Mouse (Mus musculus) kidney, adult 2 months (tissue): ENCODE results near the gene Ulk4. TPM values are rescaled to one million over a fixed set of nuclear protein-coding genes. Genes with fewer than 3 reads are reported as not detected.

Source experiments
- DNase-seq: peaks from one replicate; pipeline ENCODE4 v3.0.0; 2021
- H3K27ac ChIP-seq: fragments of 200-500 bp; 2 replicates; pipeline ENCODE4 v1.5.1; 2012; ENCODE audit warnings: low read depth, low read length, control low read depth, inconsistent platforms; ENCODE audit not compliant: insufficient read depth
- H3K27me3 ChIP-seq: fragments of 200-500 bp; replicated peaks from 2 replicates; pipeline ENCODE4 v1.6.1; 2012; ENCODE audit warnings: mild to moderate bottlenecking, moderate library complexity, low read length, inconsistent platforms; ENCODE audit not compliant: control insufficient read depth, insufficient read depth
- H3K36me3 ChIP-seq: fragments of 200-500 bp; 2 replicates; pipeline ENCODE4 v1.6.1; 2012; ENCODE audit warnings: mild to moderate bottlenecking, moderate library complexity, low read length, inconsistent platforms; ENCODE audit not compliant: control insufficient read depth, insufficient read depth
- H3K4me1 ChIP-seq: fragments of 200-500 bp; 2 replicates; pipeline ENCODE4 v1.6.1; 2011; ENCODE audit warnings: low read length; ENCODE audit not compliant: control insufficient read depth, insufficient read depth
- H3K4me3 ChIP-seq: fragments of 200-500 bp; 2 replicates; pipeline ENCODE4 v1.5.1; 2011; ENCODE audit warnings: mild to moderate bottlenecking, low read depth, low read length, control low read depth; ENCODE audit not compliant: insufficient read depth
- CTCF ChIP-seq: fragments of 200-500 bp; conservative IDR thresholded peaks from 2 replicates; pipeline ENCODE4 v1.5.1; 2011; ENCODE audit warnings: low read depth, mild to moderate bottlenecking, control low read depth, low read length, moderate library complexity, mixed read lengths; ENCODE audit not compliant: insufficient read depth, insufficient read length
- POLR2A ChIP-seq: fragments of 200-500 bp; IDR thresholded peaks from one replicate; pipeline ENCODE4 v1.6.1; 2011; ENCODE audit warnings: low read depth, low read length, control low read depth
- WGBS: fragments of 180-500 bp; shearing (Covaris S2); methylation state at CpG from one replicate; pipeline ENCODE4 v1.1.7; 2018; 5-methylcytosine and 5-hydroxymethylcytosine counted together
- polyA plus RNA-seq: library from polyadenylated mRNA; depleted of rRNA; stranded (reverse); fragments of >200 nt; gene quantifications from 2 replicates; pipeline ENCODE4 v1.2.3, GENCODE M21; 2012

The Ulk4 gene
- polyA plus RNA-seq, 1 experiment, result 1.9 TPM

DNA sequence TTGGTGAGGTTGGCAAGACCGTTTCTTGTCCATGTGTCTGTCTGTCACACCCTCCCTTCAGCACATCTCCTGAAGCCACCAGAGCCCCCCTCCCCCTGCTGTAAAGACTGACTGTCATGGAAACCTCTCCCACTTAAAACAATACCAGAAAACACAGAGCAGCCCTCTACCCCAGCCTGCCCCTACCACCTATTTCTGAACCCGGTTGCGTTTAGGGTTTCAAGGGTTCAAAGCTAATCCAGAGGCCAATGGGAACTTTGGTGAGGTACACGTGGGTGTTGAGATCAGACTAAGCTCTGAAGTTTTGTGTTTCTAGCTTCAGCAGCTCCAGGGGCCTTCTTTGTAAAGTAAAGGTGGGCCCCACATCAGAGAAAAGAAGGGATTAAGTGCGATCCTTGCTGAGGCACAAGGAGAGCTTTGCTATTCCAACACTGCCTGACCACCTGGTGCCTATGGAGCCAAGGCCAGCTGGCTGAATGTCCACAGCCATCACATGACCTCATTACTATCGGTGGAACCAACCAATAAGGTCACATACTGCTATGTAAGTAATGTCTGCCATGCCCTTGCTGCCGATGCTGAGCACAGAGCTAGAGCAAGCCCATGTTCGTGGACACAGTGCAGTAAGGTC, 204.8 kb downstream of the Ulk4 start:
- Histone ChIP-seq H3K4me1 (no peaks in the 10 kb centered on the region; the same call in 1 of the 2 replicates), H3K27ac (no peak overlapping the region), H3K36me3 (no peaks in the 10 kb centered on the region), H3K4me3 (no peak overlapping the region), H3K27me3 (no peaks in the 10 kb centered on the region)
- DNase-seq, result no peak
- TF ChIP-seq POLR2A (no peak), CTCF (no peak)
- 76% methylated on average over 8 of the region's 8 CpGs for WGBS

DNA sequence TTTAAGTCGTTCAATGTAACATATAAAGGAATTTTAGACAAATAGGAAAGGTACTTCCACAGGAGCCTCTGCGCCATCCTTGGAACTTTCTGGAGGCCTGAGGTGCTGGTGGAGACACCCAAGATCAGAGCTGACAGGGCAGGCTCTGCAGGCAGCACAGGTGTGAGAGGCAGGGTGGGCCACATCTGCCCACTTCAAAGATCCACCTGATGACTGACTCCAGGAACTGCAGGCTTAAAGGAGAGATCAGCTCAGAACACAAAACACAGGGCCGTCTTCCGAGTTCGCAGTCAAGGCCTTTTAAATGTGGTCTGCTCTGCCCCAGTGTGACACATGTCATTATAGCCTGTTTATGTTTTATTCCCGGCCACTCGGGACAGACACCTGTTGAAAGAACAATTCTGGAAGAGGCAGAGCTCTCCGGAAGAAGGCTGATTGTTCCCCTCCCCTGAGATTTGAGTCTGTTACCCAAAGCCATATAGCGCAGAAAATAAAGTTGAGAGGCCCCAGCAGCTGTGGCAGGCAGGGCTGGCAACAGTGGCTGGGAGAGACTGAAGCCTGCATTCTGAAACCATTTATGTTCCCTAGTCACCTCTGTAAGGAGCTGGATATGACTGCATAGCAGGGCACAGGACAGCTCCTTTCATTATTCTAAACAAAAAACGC, 205.4 kb downstream of the Ulk4 start:
- Histone ChIP-seq H3K36me3 (no peaks in the 10 kb centered on the region), H3K27me3 (no peaks in the 10 kb centered on the region), H3K4me1 (no peaks in the 10 kb centered on the region; the same call in 1 of the 2 replicates), H3K27ac (no peak overlapping the region), H3K4me3 (no peak overlapping the region)
- 85% methylated on average over 10 of the region's 10 CpGs for WGBS
- DNase-seq, result no peak
- no peak for TF ChIP-seq POLR2A
- no peak for TF ChIP-seq CTCF

DNA sequence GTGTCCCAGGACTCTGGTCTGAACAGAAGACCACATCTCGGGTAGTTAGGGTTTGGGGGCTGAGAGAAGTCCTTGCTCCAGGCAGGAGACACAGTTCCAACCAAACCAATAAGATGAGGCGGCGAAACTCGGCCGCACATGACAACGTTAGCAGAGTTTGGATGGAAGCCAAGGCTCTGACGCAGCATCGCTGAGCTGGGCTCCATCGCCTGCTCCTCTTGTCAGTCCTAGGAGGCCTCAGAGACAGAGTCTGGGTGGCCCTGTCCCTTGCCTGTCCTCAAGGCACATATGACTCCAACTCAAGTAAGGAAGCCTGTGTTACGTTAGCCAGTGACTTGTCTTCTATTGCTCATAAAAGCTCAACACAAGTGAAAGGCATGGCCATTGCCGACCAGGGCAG, 205.9 kb downstream of the Ulk4 start:
- no peak overlapping the region for H3K27ac ChIP-seq
- no peaks in the 10 kb centered on the region; the same call in 1 of the 2 replicates for H3K4me1 ChIP-seq
- 86% methylated on average over 11 of the region's 11 CpGs for WGBS
- H3K4me3 ChIP-seq, result no peak overlapping the region
- TF ChIP-seq CTCF, result no peak
- H3K27me3 ChIP-seq, result no peaks in the 10 kb centered on the region
- H3K36me3 ChIP-seq, result no peaks in the 10 kb centered on the region
- DNase-seq, result no peak

DNA sequence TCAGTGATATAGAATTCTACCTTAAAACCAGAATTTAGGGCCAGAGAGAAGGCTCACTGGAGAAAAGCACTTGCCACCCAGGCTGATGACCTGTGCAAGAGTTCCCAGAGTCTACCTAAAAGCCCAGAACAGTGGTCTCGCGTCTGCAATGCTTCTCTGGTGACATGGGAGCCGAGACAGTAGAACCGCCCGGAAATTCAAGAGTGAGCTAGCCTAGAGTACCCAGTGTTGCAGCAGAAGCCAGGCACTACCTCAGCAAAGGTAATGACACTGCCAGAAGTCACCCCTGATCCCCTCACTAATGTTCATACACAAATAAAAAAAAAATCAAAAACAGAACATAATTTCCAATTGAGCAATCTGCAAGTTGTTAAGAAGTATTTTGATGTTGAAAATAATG, 208.9 kb downstream of the Ulk4 start:
- Histone ChIP-seq H3K27ac (no peak overlapping the region), H3K27me3 (no peaks in the 10 kb centered on the region), H3K4me1 (no peaks in the 10 kb centered on the region), H3K36me3 (no peaks in the 10 kb centered on the region), H3K4me3 (no peak overlapping the region)
- TF ChIP-seq CTCF (no peak), POLR2A (no peak)
- 88% methylated on average over 5 of the region's 5 CpGs for WGBS
- DNase-seq, result no peak

DNA sequence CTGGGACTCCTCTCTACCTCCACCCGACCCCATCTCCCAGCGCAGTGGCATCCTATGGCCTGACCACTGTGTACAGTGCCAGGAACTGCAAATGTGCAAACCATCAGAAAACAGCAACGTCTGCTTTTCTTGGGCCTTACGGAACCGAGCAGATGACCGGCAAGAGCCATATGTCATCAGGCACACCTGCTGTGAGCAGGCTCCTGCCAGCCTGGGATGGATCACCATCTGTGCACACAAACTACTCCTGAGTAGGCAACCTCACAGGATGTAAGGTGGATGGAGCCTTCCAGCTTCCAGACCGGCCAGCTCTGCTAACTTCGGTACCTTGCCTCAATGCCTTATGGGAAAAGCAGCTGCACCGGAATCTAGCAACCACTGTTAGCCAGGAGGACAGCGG, 210.0 kb downstream of the Ulk4 start:
- WGBS, result 90% methylated on average over 10 of the region's 10 CpGs
- no peak for DNase-seq
- no peaks in the 10 kb centered on the region for H3K27me3 ChIP-seq

DNA sequence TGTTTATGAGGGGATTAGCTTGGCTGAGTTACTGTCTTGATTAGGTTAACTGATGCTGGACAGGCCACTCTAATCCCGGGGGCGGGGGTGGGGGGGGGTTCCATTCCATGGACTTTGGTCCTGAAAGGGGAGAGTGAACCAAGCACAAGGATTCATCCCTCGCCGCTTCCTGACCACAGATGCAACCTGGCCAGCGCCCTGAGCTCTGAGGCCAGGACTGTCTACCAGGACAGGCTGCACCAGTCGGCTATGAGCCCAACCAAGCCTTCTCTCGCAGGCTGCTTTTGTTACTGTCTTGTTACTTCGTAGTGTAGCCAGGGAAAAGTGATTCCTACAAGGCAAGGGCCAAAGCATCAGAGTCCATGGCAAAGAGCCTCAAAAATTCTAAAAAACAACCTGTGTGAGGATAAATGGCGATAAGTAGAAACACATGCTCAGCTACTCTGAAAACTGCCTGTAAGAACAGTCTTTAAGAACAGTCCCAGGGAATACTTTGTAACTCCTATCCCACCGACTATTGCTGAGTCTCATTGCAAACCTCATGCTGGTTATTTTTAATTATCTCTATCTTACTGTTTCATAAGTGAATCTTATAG, 211.5 kb downstream of the Ulk4 start:
- no peak overlapping the region for H3K27ac ChIP-seq
- no peak overlapping the region for H3K4me3 ChIP-seq
- DNase-seq, result no peak
- H3K4me1 ChIP-seq, result no peaks in the 10 kb centered on the region
- TF ChIP-seq POLR2A, result no peak
- no peak for TF ChIP-seq CTCF
- H3K27me3 ChIP-seq, result no peaks in the 10 kb centered on the region
- WGBS, result 73% methylated on average over 10 of the region's 10 CpGs
- no peaks in the 10 kb centered on the region for H3K36me3 ChIP-seq

More for the DNA sequence above, 210.0 kb downstream of the Ulk4 start:
- Histone ChIP-seq H3K36me3 (no peaks in the 10 kb centered on the region), H3K4me3 (no peak overlapping the region), H3K27ac (no peak overlapping the region), H3K4me1 (no peaks in the 10 kb centered on the region)
- TF ChIP-seq POLR2A (no peak), CTCF (no peak)

DNA sequence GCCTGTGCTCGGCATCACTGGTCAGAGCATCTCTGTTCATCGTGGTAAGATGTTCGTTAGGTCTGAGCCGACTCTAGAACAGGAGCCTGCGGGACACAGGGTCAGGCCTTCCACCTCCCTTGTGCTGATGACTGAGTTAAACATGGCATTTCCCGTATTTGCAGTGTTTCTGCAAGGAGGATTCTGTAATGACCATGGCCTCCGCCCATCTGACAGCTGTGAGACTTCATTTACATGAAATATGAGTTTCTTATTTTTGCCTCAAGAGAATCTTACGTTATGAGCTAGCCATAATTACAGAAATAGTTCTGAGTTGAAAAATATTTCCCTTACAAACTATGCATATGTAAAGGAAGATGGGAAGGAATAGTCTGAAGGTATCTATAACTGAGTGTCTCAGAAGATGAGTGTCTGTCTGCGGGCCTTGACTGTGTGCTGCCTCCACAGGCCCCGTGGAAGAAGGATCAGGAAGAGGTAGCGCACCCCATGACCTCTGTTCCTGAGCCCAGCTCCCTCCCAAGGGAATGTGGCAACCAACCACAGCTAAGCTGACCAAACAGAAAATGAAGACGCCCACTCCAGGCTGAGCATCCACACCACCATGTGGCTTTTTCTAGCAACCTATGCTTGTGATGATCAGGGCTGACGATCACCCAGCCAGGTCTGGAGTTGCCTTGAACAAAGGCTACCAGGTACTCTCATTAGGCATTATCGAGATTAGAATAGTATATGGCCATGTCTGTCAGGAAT, 212.2 kb downstream of the Ulk4 start:
- no peaks in the 10 kb centered on the region for H3K4me1 ChIP-seq
- H3K4me3 ChIP-seq, result no peak overlapping the region
- TF ChIP-seq POLR2A, result no peak
- TF ChIP-seq CTCF, result no peak
- no peaks in the 10 kb centered on the region for H3K36me3 ChIP-seq
- no peak overlapping the region for H3K27ac ChIP-seq
- DNase-seq, result no peak
- H3K27me3 ChIP-seq, result no peaks in the 10 kb centered on the region
- WGBS, result 69% methylated on average over 14 of the region's 14 CpGs
